Mouse (Mus musculus) lung, adult 18-20 months (tissue): ENCODE results near the gene Slc22a6.

ENCODE experiments used
- DNase-seq, 2 experiments: peaks; one replicate each; pipeline ENCODE4 v3.0.0; 2022; ENCODE audit warnings: mixed read lengths in 2 of 2

Gene Slc22a6

GRCm38 (mm10) chr19:8617904-8618303 is at the start of gene Slc22a6:
Slc22a6 (plus strand) TSS chr19:8618039.
- DNase-seq = no peak

GRCm38 (mm10) chr19:8569453-8569863 is 48.4 kb upstream of the Slc22a6 start:
- DNase-seq = no peak

- no peak for DNase-seq
Measured at GRCm38 (mm10) chr19:8570341-8571040, 47.3 kb upstream of the Slc22a6 start.

- no peak for DNase-seq
Measured at GRCm38 (mm10) chr19:8571746-8572145, 46.1 kb upstream of the Slc22a6 start.

GRCm38 (mm10) chr19:8572485-8572884 is 45.4 kb upstream of the Slc22a6 start:
- DNase-seq = no peak

- no peak for DNase-seq
Measured at GRCm38 (mm10) chr19:8577432-8577831, 40.4 kb upstream of the Slc22a6 start.

GRCm38 (mm10) chr19:8578293-8578969 is 39.4 kb upstream of the Slc22a6 start:
- peak in 1 of 2 experiments; percentile 38 for DNase-seq

GRCm38 (mm10) chr19:8578970-8579342 is 38.9 kb upstream of the Slc22a6 start:
- DNase-seq = no peak

GRCm38 (mm10) chr19:8585298-8585697 is 32.5 kb upstream of the Slc22a6 start:
- DNase-seq = no peak

GRCm38 (mm10) chr19:8585899-8586298 is 31.9 kb upstream of the Slc22a6 start:
- no peak for DNase-seq

GRCm38 (mm10) chr19:8586350-8586749 is 31.5 kb upstream of the Slc22a6 start:
- no peak for DNase-seq

- no peak for DNase-seq
Measured at GRCm38 (mm10) chr19:8587315-8587714, 30.5 kb upstream of the Slc22a6 start.

GRCm38 (mm10) chr19:8590954-8591353 is 26.9 kb upstream of the Slc22a6 start, which contains the start of gene Slc22a8:
Slc22a8 (plus strand) TSS chr19:8591254.
- DNase-seq = no peak

GRCm38 (mm10) chr19:8592155-8592554 is 25.7 kb upstream of the Slc22a6 start:
- no peak for DNase-seq

GRCm38 (mm10) chr19:8592873-8593408 is 24.9 kb upstream of the Slc22a6 start:
- DNase-seq = no peak

GRCm38 (mm10) chr19:8593833-8594232 is 24.0 kb upstream of the Slc22a6 start:
- DNase-seq = no peak

GRCm38 (mm10) chr19:8594518-8594917 is 23.3 kb upstream of the Slc22a6 start:
- no peak for DNase-seq

- no peak for DNase-seq
Measured at GRCm38 (mm10) chr19:8597269-8597668, 20.6 kb upstream of the Slc22a6 start.

GRCm38 (mm10) chr19:8599229-8599628 is 18.6 kb upstream of the Slc22a6 start:
- no peak for DNase-seq

- DNase-seq = no peak
Measured at GRCm38 (mm10) chr19:8601922-8602321, 15.9 kb upstream of the Slc22a6 start.

GRCm38 (mm10) chr19:8602914-8603313 is 14.9 kb upstream of the Slc22a6 start:
- no peak for DNase-seq

GRCm38 (mm10) chr19:8604536-8605240 is 13.2 kb upstream of the Slc22a6 start:
- DNase-seq = no peak

- DNase-seq = no peak
Measured at GRCm38 (mm10) chr19:8605241-8605558, 12.6 kb upstream of the Slc22a6 start.
